Mouse (Mus musculus) liver, adult 2 months (tissue): ENCODE results near the gene Zfp64. TPM values are rescaled to one million over a fixed set of nuclear protein-coding genes. Genes with fewer than 3 reads are reported as not detected.

Experiments
- DNase-seq: peaks from one replicate; pipeline ENCODE4 v3.0.0-alpha.2; 2011; ENCODE audit warnings: low read depth, low spot score; ENCODE audit errors: extremely low read depth
- H3K27ac ChIP-seq: fragments of 200-500 bp; replicated peaks from 2 replicates; pipeline ENCODE4 v1.5.1; 2012; ENCODE audit warnings: low read depth, mild to moderate bottlenecking, control low read depth, inconsistent platforms, low read length; ENCODE audit not compliant: insufficient read depth
- H3K27me3 ChIP-seq: fragments of 200-500 bp; 2 replicates; pipeline ENCODE4 v1.6.1; 2012; ENCODE audit warnings: mild to moderate bottlenecking, moderate library complexity, low read length, inconsistent platforms; ENCODE audit not compliant: control insufficient read depth, insufficient read depth
- H3K36me3 ChIP-seq: fragments of 200-500 bp; 2 replicates; pipeline ENCODE4 v1.6.1; 2012; ENCODE audit warnings: low read length, inconsistent platforms; ENCODE audit not compliant: control insufficient read depth, insufficient read depth
- H3K4me1 ChIP-seq: fragments of 200-500 bp; 2 replicates; pipeline ENCODE4 v1.6.1; 2011; ENCODE audit warnings: low read length; ENCODE audit not compliant: control insufficient read depth, insufficient read depth
- H3K4me3 ChIP-seq: fragments of 200-500 bp; 2 replicates; pipeline ENCODE4 v1.5.1; 2011; ENCODE audit warnings: low read depth, mild to moderate bottlenecking, control low read depth, low read length, moderate library complexity; ENCODE audit not compliant: insufficient read depth
- H3K79me2 ChIP-seq: fragments of 200-500 bp; 2 replicates; pipeline ENCODE4 v1.6.1; 2012; ENCODE audit warnings: inconsistent platforms, mild to moderate bottlenecking, low read length, moderate library complexity; ENCODE audit not compliant: control insufficient read depth, insufficient read depth
- H3K9ac ChIP-seq: fragments of 200-500 bp; 2 replicates; pipeline ENCODE4 v1.6.1; 2012; ENCODE audit warnings: low read depth, mild to moderate bottlenecking, control low read depth, inconsistent platforms, low read length
- CTCF ChIP-seq: fragments of 200-500 bp; IDR thresholded peaks from 2 replicates; pipeline ENCODE4 v1.5.1; 2011; ENCODE audit warnings: low read depth, low read length, control low read depth
- POLR2A ChIP-seq: fragments of 200-500 bp; IDR thresholded peaks from 2 replicates; pipeline ENCODE4 v1.6.1; 2011; ENCODE audit warnings: low read length, control low read depth; ENCODE audit not compliant: insufficient read depth; ENCODE audit errors: extremely low read depth
- WGBS: fragments of 180-500 bp; shearing (Covaris S2); methylation state at CpG from one replicate; pipeline ENCODE4 v1.1.7; 2018; 5-methylcytosine and 5-hydroxymethylcytosine counted together
- polyA plus RNA-seq: library from polyadenylated mRNA; depleted of rRNA; stranded (reverse); fragments of >200 nt; gene quantifications from 2 replicates; pipeline ENCODE4 v1.2.3, GENCODE M21; 2012
- total RNA-seq: library from RNA; depleted of rRNA; stranded (reverse); fragments of >200 nt; gene quantifications from 2 replicates; pipeline ENCODE4 v1.2.3, GENCODE M21; 2014

Gene Zfp64
- total and polyA plus RNA-seq, 2 experiments, result 5.6 to 14.3 TPM

DNA sequence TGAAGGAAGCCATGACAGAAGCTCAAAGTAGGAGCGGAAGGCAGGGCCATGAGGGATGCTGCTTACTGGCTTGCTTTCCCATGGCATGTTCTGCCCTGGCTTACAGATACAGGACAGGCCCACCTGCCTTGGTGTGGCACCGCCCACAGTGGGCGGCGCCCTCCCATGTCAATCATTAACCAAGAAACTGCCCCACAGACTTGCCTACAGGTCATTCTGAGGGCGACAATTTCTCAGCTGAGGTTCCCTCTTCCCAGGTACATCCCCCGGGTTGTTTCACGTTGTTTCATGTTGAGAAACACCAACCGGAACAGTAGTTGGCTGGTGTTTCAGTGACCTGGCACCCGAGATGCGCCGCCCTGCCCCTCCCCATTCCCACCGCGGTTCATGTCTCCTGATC, 32.0 kb upstream of the Zfp64 start:
- Histone ChIP-seq H3K9ac (no peak overlapping the region), H3K27ac (no peak overlapping the region), H3K27me3 (no peaks in the 10 kb centered on the region), H3K79me2 (no peaks in the 10 kb centered on the region), H3K4me3 (no peak overlapping the region), H3K4me1 (no peaks in the 10 kb centered on the region), H3K36me3 (no peaks in the 10 kb centered on the region)
- 63% methylated on average over 13 of the region's 13 CpGs for WGBS
- TF ChIP-seq CTCF, result no peak
- no peak for TF ChIP-seq POLR2A
- DNase-seq, result no peak

DNA sequence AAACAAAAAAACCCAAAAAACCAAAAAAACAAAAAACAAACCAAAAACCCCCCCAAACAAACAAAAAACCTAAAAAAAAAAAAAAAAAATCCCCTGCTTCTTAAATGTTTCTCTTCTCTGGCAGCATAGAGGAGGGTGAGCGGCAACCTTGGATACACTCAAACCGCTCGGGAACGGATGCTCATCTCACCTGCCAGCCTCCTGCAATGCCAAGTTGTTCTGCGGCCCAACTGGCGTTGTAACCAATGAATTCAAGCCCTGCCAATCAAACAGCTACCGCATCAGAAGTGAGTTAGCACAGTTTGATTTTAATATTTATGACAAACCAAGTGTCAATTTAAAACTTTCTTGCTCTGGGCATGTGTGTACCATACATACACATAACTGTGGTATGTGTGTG, 26.6 kb upstream of the Zfp64 start:
- WGBS, result 96% methylated on average over 7 of the region's 7 CpGs
- H3K36me3 ChIP-seq, result no peaks in the 10 kb centered on the region
- no peak for TF ChIP-seq POLR2A
- TF ChIP-seq CTCF, result no peak

GRCm38 (mm10) chr2:168981448-168981847, 26.1 kb upstream of the Zfp64 start:
- TF ChIP-seq CTCF, result no peak
- no peak for TF ChIP-seq POLR2A
- Histone ChIP-seq H3K36me3 (no peaks in the 10 kb centered on the region), H3K4me3 (no peak overlapping the region), H3K9ac (no peak overlapping the region), H3K27me3 (no peaks in the 10 kb centered on the region), H3K4me1 (no peaks in the 10 kb centered on the region), H3K79me2 (no peaks in the 10 kb centered on the region), H3K27ac (no peak overlapping the region)
- DNase-seq, result no peak
- 78% methylated on average over 12 of the region's 12 CpGs for WGBS

More for the DNA sequence above, 26.6 kb upstream of the Zfp64 start:
- Histone ChIP-seq H3K27me3 (no peaks in the 10 kb centered on the region), H3K4me1 (no peaks in the 10 kb centered on the region), H3K27ac (no peak overlapping the region), H3K9ac (no peak overlapping the region), H3K79me2 (no peaks in the 10 kb centered on the region), H3K4me3 (no peak overlapping the region)
- DNase-seq, result no peak

DNA sequence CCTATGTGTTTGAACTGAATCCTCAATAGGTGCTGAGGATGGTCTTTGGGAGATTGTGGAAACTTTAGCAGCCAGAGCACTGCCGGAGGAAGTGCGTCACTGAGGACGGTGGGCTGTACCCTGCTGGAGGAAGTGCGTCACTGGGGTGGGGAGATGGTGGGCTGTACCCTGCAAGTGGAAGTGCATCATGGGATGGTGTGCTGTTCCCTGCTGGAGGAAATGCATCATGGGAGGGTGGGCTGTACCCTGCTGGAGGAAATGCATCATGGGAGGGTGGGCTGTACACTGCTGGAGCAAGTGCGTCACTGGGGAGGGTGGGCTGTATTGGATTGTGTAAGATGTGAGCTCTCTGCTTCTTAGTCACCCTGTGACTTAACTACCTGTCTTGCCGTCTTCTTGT, 25.5 kb upstream of the Zfp64 start:
- H3K79me2 ChIP-seq, result no peaks in the 10 kb centered on the region
- no peaks in the 10 kb centered on the region; the same call in 1 of the 2 replicates for H3K27me3 ChIP-seq
- no peaks in the 10 kb centered on the region for H3K36me3 ChIP-seq
- no peaks in the 10 kb centered on the region for H3K4me1 ChIP-seq
- H3K4me3 ChIP-seq, result no peak overlapping the region
- 65% methylated on average over 6 of the region's 6 CpGs for WGBS
- no peak for TF ChIP-seq POLR2A
- no peak overlapping the region for H3K9ac ChIP-seq
- no peak overlapping the region for H3K27ac ChIP-seq
- DNase-seq, result peak; percentile 44

DNA sequence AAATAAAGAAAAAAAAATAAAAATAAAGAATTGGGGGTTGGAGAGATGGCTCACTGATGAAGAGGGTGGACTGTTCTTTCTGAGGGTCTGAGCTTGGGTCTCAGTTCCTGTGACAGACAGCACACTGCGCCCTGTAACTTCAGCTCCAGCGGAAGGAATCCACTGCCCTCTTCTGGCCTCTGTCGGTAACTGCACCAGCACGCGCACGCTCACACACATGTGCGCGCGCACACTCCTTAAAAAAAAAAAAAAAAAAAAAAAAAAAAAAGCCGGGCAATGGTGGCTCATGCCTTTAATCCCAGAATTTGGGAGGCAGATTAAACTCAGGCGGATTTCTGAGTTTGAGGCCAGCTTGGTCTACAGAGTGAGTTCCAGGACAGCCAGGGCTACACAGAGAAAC, 24.4 kb upstream of the Zfp64 start:
- H3K36me3 ChIP-seq, result no peaks in the 10 kb centered on the region
- TF ChIP-seq CTCF, result peak; percentile 70
- TF ChIP-seq POLR2A, result no peak
- H3K4me1 ChIP-seq, result no peaks in the 10 kb centered on the region
- H3K79me2 ChIP-seq, result no peaks in the 10 kb centered on the region
- DNase-seq, result peak; percentile 6
- no peak overlapping the region for H3K9ac ChIP-seq
- 51% methylated on average over 11 of the region's 11 CpGs for WGBS
- no peak overlapping the region for H3K27ac ChIP-seq
- H3K27me3 ChIP-seq, result no peaks in the 10 kb centered on the region; the same call in 1 of the 2 replicates
- no peak overlapping the region for H3K4me3 ChIP-seq

GRCm38 (mm10) chr2:168978031-168978430, 22.6 kb upstream of the Zfp64 start:
- Histone ChIP-seq H3K79me2 (no peaks in the 10 kb centered on the region), H3K36me3 (no peaks in the 10 kb centered on the region), H3K27me3 (no peaks in the 10 kb centered on the region; the same call in 1 of the 2 replicates), H3K4me3 (no peak overlapping the region), H3K27ac (no peak overlapping the region), H3K9ac (no peak overlapping the region), H3K4me1 (no peaks in the 10 kb centered on the region)
- TF ChIP-seq CTCF (no peak), POLR2A (no peak)
- no peak for DNase-seq
- WGBS, result 47% methylated on average over 9 of the region's 9 CpGs
